Mouse (Mus musculus) embryonic facial prominence, embryonic 14.5 days (tissue): ENCODE measurements at regions not wholly inside any gene's neighbourhood (a gene's known extent, or its start where the extent isn't known, plus 50 kb on each side); places are given as distances from the start of the nearest gene placed in this dataset.

Source experiments
- ATAC-seq: fragments of 200-750 bp; cut with Nextera tagmentation; 2 replicates; pipeline ENCODE4 v1.8.0; 2017; ENCODE audit warnings: low read depth, moderate number of reproducible peaks, moderate TSS enrichment
- DNase-seq: peaks from one replicate; pipeline ENCODE4 v3.0.0-alpha.2; 2015; ENCODE audit warnings: low spot score
- H3K27ac ChIP-seq: fragments of 300-500 bp; sonication (generic); replicated peaks from 2 replicates; pipeline ENCODE4 v1.5.1; 2014; ENCODE audit warnings: low read depth, mild to moderate bottlenecking, low read length, moderate library complexity
- H3K27me3 ChIP-seq: fragments of 300-500 bp; sonication (generic); replicated peaks from 2 replicates; pipeline ENCODE4 v1.6.1; 2014; ENCODE audit warnings: low read length; ENCODE audit not compliant: control insufficient read depth, insufficient read depth
- H3K36me3 ChIP-seq: fragments of 300-500 bp; sonication (generic); 2 replicates; pipeline ENCODE4 v1.6.1; 2014; ENCODE audit warnings: low read length, mixed read lengths; ENCODE audit not compliant: control insufficient read depth, insufficient read depth
- H3K4me1 ChIP-seq: fragments of 300-500 bp; sonication (generic); 2 replicates; pipeline ENCODE4 v1.6.1; 2014; ENCODE audit warnings: antibody characterized with exemption, low read length; ENCODE audit not compliant: control insufficient read depth, insufficient read depth
- H3K4me2 ChIP-seq: fragments of 300-500 bp; sonication (generic); 2 replicates; pipeline ENCODE4 v1.6.1; 2014; ENCODE audit warnings: low read depth, mild to moderate bottlenecking, low read length, moderate library complexity, mixed read lengths
- H3K4me3 ChIP-seq: fragments of 300-500 bp; sonication (generic); 2 replicates; pipeline ENCODE4 v1.5.1; 2014; ENCODE audit warnings: low read depth, mild to moderate bottlenecking, low read length
- H3K9ac ChIP-seq: fragments of 300-500 bp; sonication (generic); 2 replicates; pipeline ENCODE4 v1.6.1; 2014; ENCODE audit warnings: low read depth, mild to moderate bottlenecking, low read length, moderate library complexity, mixed read lengths
- H3K9me3 ChIP-seq: fragments of 300-500 bp; sonication (generic); 2 replicates; pipeline ENCODE4 v1.6.1; 2016; ENCODE audit warnings: low read length; ENCODE audit not compliant: control insufficient read depth
- WGBS: fragments of 180-500 bp; shearing (Covaris S2); extraction: QIAGEN DNeasy Blood & Tissue Kit; methylation state at CpG from one replicate; pipeline ENCODE4 v1.1.7; 2014; 5-methylcytosine and 5-hydroxymethylcytosine counted together

GRCm38 (mm10) chr5:4661420-4662197, 96.2 kb downstream of the Fzd1 start:
- no peak overlapping the region for H3K27ac ChIP-seq
- H3K36me3 ChIP-seq: no peaks in the 10 kb centered on the region
- H3K4me3 ChIP-seq: no peak overlapping the region
- ATAC-seq (no peak), DNase-seq (no peak)
- peaks cover 10% of the 10 kb centered on the region for H3K9me3 ChIP-seq
- H3K27me3 ChIP-seq: no peaks in the 10 kb centered on the region
- H3K4me1 ChIP-seq: no peaks in the 10 kb centered on the region
- 41% methylated on average over 12 of the region's 12 CpGs for WGBS
- no peak overlapping the region for H3K9ac ChIP-seq
- H3K4me2 ChIP-seq: no peak overlapping the region

DNA sequence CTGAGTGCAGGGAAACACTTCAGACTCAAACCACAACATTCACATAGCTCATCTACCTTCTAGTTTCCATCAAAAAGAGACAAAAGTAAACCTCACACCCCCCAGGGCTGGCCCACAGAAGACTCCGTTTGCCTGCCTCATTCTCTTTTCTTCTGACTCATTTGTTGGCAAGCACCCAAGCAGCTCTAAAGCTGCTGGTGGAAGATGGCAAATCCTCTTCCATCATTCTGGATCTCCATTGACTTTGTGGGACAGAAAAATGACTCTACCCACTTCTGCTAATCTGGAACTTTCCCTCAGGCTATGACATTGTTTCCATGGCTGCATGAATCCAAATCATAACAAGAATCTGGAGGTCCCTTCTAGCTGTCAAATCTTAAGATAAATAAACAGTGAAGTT, 99.9 kb downstream of the Fzd1 start:
- peaks cover 10% of the 10 kb centered on the region for H3K9me3 ChIP-seq
- no peak for ATAC-seq

DNA sequence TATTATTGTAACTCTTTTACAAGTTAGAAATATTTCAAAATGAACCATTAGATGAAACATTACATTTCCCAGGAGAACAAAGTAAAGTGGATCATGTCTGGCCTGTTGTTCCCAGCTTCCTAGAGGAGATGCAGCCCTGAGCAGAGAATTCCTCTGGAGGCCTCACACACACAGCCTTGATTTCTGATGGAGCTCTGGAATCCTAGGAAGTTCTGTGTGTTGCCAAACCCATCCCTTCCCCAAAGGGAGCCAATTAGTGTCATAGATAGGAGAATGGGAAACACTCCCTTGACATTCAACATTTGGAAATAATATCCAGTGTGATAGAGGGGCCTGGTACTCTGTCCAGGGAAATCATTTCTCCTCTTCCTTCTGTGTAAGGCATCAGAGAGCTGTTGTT, 103.6 kb downstream of the Fzd1 start:
- ATAC-seq (no peak), DNase-seq (peak; percentile 64)
- no peak overlapping the region for H3K4me3 ChIP-seq
- H3K4me2 ChIP-seq: no peak overlapping the region
- no peak overlapping the region for H3K27ac ChIP-seq
- peaks cover 15% of the 10 kb centered on the region for H3K4me1 ChIP-seq
- H3K36me3 ChIP-seq: no peaks in the 10 kb centered on the region
- no peak overlapping the region for H3K9ac ChIP-seq
- no peaks in the 10 kb centered on the region for H3K27me3 ChIP-seq
- H3K9me3 ChIP-seq: peaks cover 10% of the 10 kb centered on the region

More for the DNA sequence above, 99.9 kb downstream of the Fzd1 start:
- Histone ChIP-seq H3K27me3 (no peaks in the 10 kb centered on the region), H3K36me3 (no peaks in the 10 kb centered on the region), H3K27ac (no peak overlapping the region), H3K4me2 (no peak overlapping the region), H3K4me1 (no peaks in the 10 kb centered on the region), H3K9ac (no peak overlapping the region), H3K4me3 (no peak overlapping the region)
- WGBS: 35% methylated on average over 1 of the region's 1 CpGs
- peak; percentile 48 for DNase-seq

DNA sequence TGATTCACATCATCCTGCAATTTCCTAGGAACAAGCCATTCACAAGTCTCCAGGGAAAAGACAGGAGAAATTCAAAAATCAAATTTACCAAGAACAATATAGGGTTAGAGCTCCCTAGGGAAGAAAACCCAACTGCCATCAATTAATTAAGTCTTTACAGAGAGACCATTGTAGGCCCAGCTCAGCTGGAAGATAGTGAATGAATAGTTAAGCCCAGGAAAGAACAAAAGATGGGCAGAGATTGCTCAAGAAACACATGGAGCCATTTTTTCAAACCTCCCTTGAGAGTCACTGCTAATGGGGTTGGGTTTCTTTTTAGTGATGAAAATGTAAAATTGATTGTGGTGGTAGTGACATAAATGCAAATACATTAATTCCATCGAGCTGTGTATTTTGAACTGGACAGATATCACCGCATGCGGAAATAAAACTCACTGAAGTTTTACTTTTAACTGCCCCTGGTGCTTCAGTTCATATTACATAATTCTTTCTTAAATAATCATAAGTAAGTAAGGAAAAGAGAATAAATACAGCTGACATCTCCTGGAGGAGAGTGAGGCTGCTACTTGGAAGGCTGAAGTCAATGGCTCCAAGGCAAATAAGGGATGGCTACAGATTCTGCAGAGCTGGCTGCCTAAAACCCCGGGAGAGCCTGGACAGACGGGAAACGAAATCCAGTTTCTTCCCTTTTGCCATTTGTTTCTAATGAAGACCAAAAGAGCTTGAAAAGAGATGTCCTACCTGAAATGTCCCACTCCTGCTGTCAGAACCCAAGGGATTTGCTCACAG, 106.5 kb downstream of the Fzd1 start:
- 46% methylated on average over 6 of the region's 6 CpGs for WGBS
- Histone ChIP-seq H3K9me3 (no peaks in the 10 kb centered on the region), H3K36me3 (no peaks in the 10 kb centered on the region), H3K27ac (no peak overlapping the region), H3K4me3 (no peak overlapping the region), H3K27me3 (no peaks in the 10 kb centered on the region), H3K4me1 (peaks cover 15% of the 10 kb centered on the region), H3K4me2 (no peak overlapping the region), H3K9ac (no peak overlapping the region)
- ATAC-seq (peak; percentile 63; the same call in 1 of the 2 replicates), DNase-seq (peak; percentile 41)

GRCm38 (mm10) chr5:4650709-4651108, 107.1 kb downstream of the Fzd1 start:
- DNase-seq: no peak
- H3K9ac ChIP-seq: no peak overlapping the region
- no peak overlapping the region for H3K4me3 ChIP-seq
- no peak for ATAC-seq
- WGBS: 74% methylated on average over 3 of the region's 3 CpGs
- no peaks in the 10 kb centered on the region for H3K36me3 ChIP-seq
- no peaks in the 10 kb centered on the region for H3K9me3 ChIP-seq
- peaks cover 15% of the 10 kb centered on the region for H3K4me1 ChIP-seq
- no peaks in the 10 kb centered on the region for H3K27me3 ChIP-seq
- no peak overlapping the region for H3K27ac ChIP-seq
- H3K4me2 ChIP-seq: no peak overlapping the region

DNA sequence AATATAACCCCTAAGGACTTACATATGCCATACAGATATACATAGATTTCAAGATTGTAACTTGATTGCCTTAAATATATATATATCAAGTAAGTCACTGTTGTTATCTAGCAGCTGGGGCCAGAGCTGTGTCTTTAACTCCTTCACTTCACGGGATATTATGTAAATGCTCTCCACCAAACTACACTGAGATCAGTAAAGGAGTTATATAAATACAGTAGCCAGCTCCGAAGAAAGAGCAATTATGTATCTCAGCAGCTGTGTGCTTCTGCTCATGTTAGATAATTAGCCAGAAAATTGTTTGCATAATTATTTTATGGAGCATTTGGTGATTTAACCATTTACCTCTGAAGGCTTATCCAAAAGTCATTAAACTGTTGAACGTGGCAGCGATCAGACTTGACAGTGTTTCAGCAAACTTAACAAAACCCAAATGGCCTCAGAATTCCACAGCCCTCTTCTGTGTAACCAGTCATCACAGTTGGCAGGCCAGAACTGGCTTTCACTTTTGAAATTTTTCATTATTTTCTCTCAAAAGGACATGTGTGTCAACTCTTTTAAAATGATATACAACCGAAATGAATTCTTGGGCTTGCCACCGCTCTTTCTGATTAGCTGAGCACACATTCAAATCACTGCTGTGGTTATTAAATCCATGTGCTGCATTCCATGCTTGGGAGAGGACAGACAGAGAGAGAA, 107.8 kb downstream of the Fzd1 start:
- Histone ChIP-seq H3K4me3 (no peak overlapping the region), H3K9me3 (no peaks in the 10 kb centered on the region), H3K27me3 (no peaks in the 10 kb centered on the region), H3K36me3 (no peaks in the 10 kb centered on the region), H3K9ac (no peak overlapping the region), H3K4me1 (peaks cover 15% of the 10 kb centered on the region), H3K27ac (no peak overlapping the region), H3K4me2 (peak overlapping the region; percentile 3; the same call in 1 of the 2 replicates)
- 31% methylated on average over 6 of the region's 6 CpGs for WGBS
- ATAC-seq (0 out of 2 replicates have a peak, but pooled peaks have one; percentile 18), DNase-seq (peak; percentile 58)

DNA sequence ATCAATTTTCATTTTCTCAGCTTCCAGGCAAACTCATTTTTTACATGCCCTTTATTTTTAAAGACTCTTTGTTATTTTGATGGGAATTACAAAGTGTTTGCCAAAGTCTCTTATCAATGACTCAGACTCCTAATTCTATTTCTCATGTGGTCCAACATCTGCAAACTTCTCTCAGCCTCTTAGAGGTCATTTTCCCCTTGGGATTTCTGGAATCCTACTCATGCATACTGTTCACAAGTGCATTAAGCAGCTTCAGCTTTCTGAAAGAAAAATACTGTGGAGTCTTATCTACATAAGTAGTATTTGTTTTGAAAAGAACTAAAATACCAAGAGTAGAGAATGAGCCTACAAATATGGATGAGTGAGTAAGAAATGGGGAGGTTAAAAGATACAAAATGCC, 116.8 kb downstream of the Fzd1 start:
- no peaks in the 10 kb centered on the region for H3K4me1 ChIP-seq
- H3K9ac ChIP-seq: no peak overlapping the region
- no peak for ATAC-seq
- no peaks in the 10 kb centered on the region for H3K27me3 ChIP-seq
- H3K4me3 ChIP-seq: no peak overlapping the region
- peak; percentile 19 for DNase-seq
- H3K36me3 ChIP-seq: no peaks in the 10 kb centered on the region
- H3K27ac ChIP-seq: no peak overlapping the region
- no peak overlapping the region for H3K4me2 ChIP-seq
- 0 out of 2 replicates have a peak, but pooled peaks cover 7% of the 10 kb centered on the region for H3K9me3 ChIP-seq

- Histone ChIP-seq H3K27ac (no peak overlapping the region), H3K4me2 (no peak overlapping the region), H3K4me1 (no peaks in the 10 kb centered on the region), H3K9ac (no peak overlapping the region), H3K27me3 (no peaks in the 10 kb centered on the region), H3K36me3 (no peaks in the 10 kb centered on the region), H3K9me3 (0 out of 2 replicates have a peak, but pooled peaks cover 7% of the 10 kb centered on the region), H3K4me3 (no peak overlapping the region)
- no peak for DNase-seq
- no peak for ATAC-seq
- WGBS: 71% methylated on average over 3 of the region's 3 CpGs
Observed at GRCm38 (mm10) chr5:4633763-4634162, 124.1 kb downstream of the Fzd1 start.
